Mouse (Mus musculus) midbrain, embryonic 16.5 days (tissue): ENCODE results near the gene Adam8. TPM values are rescaled to one million over a fixed set of nuclear protein-coding genes. Genes with fewer than 3 reads are reported as not detected.

Experiments used
- microRNA counts: library from miRNA; unstranded; fragments of <30 nt; microRNA quantifications from one replicate; lab custom pipeline; 2016
- microRNA-seq: library from miRNA; unstranded; fragments of <30 nt; microRNA quantifications from one replicate; pipeline ENCODE4, GENCODE M21; 2017
- polyA plus RNA-seq: library from polyadenylated mRNA; unstranded; fragments of >200 nt; fragmentation: Nextera tagmentation; extraction: Ambion mirVana; gene quantifications from 2 replicates; pipeline ENCODE4 v1.2.1, GENCODE M21; 2015

Adam8 gene
- polyA plus RNA-seq, 1 experiment from 2014 or later, result 3.0 TPM

MicroRNAs within 50 kb of the gene (microRNA counts, 519-probe panel; counts per million panel counts)
- microRNA mmu-miR-202-3p (lab: Ali Mortazavi, UCI), result 1,954 counts per million, percentile 45 among the panel's probes with 10 or more counts
- 2,242 counts per million, percentile 64 among the panel's probes with 10 or more counts for microRNA mmu-miR-202-5p (lab: Ali Mortazavi, UCI)

Small RNA genes within 50 kb of the gene (microRNA-seq; reads per million reads assigned to microRNA genes)
- gene Mir202, result not detected
- gene Mir7062, result 1.2 reads per million
- not detected for gene mmu-mir-7686

Other genes starting within 250 kb of the Adam8 start
- gene Adgra1, start 158.4 kb downstream of the Adam8 start, polyA plus RNA-seq, result 31.5 and 34.1 TPM in 2 replicates
- gene Kndc1, start 97.9 kb downstream of the Adam8 start, polyA plus RNA-seq, result 22.5 and 23.6 TPM in 2 replicates
- gene Utf1, start 48.8 kb downstream of the Adam8 start, polyA plus RNA-seq, result not detected in 2 replicates
- 0.95 and 1.0 TPM in 2 replicates for gene 6430531B16Rik, start 13.8 kb downstream of the Adam8 start, polyA plus RNA-seq
- 55.9 and 56.5 TPM in 2 replicates for gene Zfp511, start 43.8 kb upstream of the Adam8 start, polyA plus RNA-seq
- 58.0 and 61.0 TPM in 2 replicates for gene Tubgcp2, start 44.1 kb upstream of the Adam8 start, polyA plus RNA-seq
- 0.45 and 0.55 TPM in 2 replicates for gene Msx3, start 56.5 kb upstream of the Adam8 start, polyA plus RNA-seq
- gene Caly, start 90.0 kb upstream of the Adam8 start, polyA plus RNA-seq, result 299 and 401 TPM in 2 replicates
- gene Prap1, start 100.8 kb upstream of the Adam8 start, polyA plus RNA-seq, result not detected in 2 replicates
- 32.2 and 33.3 TPM in 2 replicates for gene Fuom, start 109.9 kb upstream of the Adam8 start, polyA plus RNA-seq
- gene Paox, start 123.2 kb upstream of the Adam8 start, polyA plus RNA-seq, result 6.7 and 8.3 TPM in 2 replicates
- gene Echs1, start 123.9 kb upstream of the Adam8 start, polyA plus RNA-seq, result 111 TPM in 2 replicates
- gene Mtg1, start 145.0 kb upstream of the Adam8 start, polyA plus RNA-seq, result 26.7 and 32.6 TPM in 2 replicates
- 26.7 and 29.2 TPM in 2 replicates for gene Sprn, start 162.3 kb upstream of the Adam8 start, polyA plus RNA-seq
- gene Olfr522, start 172.2 kb upstream of the Adam8 start, polyA plus RNA-seq, result not detected in 2 replicates
- not detected in 2 replicates for gene Olfr523, start 180.7 kb upstream of the Adam8 start, polyA plus RNA-seq
- not detected in 2 replicates for gene Olfr524, start 213.4 kb upstream of the Adam8 start, polyA plus RNA-seq
- not detected in 2 replicates for gene Cd163l1, start 225.7 kb upstream of the Adam8 start, polyA plus RNA-seq